Mouse (Mus musculus): ENCODE results near the gene Evx2. TPM values are rescaled to one million over a fixed set of nuclear protein-coding genes. Genes with fewer than 3 reads are reported as not detected.
A peak's percentile ranks its signal among the peaks of the same experiment; 100 is the strongest.

The Evx2 gene
- polyA plus RNA-seq, 1 experiment from 2014 or later: 0.06 TPM

DNA sequence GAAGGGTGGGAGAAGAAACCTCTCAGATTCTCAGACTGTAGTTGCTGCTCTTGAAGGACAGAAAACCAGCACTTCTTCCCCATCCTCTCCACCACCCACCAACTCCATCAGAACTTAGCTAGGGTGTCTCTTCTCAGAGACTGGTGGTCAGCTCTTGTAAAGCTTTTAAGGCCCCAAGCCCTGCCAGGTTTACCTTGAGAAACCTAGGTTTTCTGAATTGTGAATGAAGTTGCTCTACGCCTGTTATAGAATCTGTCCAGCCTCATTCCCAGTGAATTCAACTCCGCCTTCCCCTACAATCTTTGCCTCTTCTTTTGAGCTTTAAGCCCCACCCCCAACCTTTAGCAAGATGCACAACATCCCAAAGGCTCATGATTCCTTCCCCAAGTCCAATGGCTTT is 17.7 kb upstream of the Evx2 start:
- no peak for ATAC-seq (ENCODE audit: insufficient number of reproducible peaks, insufficient read depth, low FRiP score, low TSS enrichment)
- H3K4me1 ChIP-seq: peaks cover 22% of the 10 kb centered on the region
- H3K9ac ChIP-seq: no peak overlapping the region
- H3K9me3 ChIP-seq: no peaks in the 10 kb centered on the region
- peaks cover 99% of the 10 kb centered on the region for H3K27me3 ChIP-seq
- 9% methylated on average over 2 of the region's 2 CpGs for WGBS
- no peak overlapping the region for H3K4me2 ChIP-seq (replicated peaks)
- H3K4me3 ChIP-seq: no peak overlapping the region
- H3K36me3 ChIP-seq: no peaks in the 10 kb centered on the region
- H3K27ac ChIP-seq: no peak overlapping the region

DNA sequence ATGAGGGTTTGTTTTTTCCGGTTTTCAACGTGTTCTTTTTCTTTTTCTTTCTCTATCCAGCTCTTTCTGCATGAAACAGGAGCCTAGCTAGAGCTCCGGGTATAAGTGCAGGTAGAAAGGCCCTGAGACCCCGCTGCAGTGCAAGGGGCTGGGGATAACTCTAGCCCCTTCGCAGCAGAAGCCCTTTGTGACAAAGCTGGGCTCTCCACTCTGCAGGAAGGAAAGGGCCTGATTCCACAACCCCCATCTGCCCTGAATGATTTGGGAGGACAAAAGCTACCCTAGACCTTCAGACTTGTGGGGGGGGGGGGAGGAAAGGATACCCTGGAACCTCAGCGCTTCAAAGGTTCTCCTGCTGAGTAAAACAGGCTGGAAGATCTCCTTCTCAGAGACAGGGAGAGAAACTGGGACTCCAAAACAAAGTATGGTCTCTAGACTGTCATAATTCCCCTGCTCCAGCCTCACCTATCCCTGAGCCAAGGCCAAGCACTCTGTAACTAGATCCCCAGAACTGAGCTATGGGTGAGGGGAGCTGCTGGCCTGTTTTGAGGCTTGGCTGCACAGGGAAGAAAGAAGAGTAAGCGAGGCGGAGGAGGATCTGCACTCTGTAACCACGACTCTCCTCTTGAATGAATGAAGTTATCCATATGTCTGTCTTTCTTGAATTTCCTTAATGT is 17.2 kb upstream of the Evx2 start:
- no peak for ATAC-seq (ENCODE audit: insufficient number of reproducible peaks, insufficient read depth, low FRiP score, low TSS enrichment)
- no peaks in the 10 kb centered on the region for H3K36me3 ChIP-seq
- 4% methylated on average over 9 of the region's 9 CpGs for WGBS
- no peak overlapping the region for H3K4me3 ChIP-seq
- no peak overlapping the region for H3K27ac ChIP-seq
- H3K4me1 ChIP-seq: peaks cover 16% of the 10 kb centered on the region; the same call in 1 of the 2 replicates
- H3K9ac ChIP-seq: no peak overlapping the region
- H3K4me2 ChIP-seq (replicated peaks): no peak overlapping the region
- H3K27me3 ChIP-seq: peaks cover 99% of the 10 kb centered on the region
- H3K9me3 ChIP-seq: no peaks in the 10 kb centered on the region

DNA sequence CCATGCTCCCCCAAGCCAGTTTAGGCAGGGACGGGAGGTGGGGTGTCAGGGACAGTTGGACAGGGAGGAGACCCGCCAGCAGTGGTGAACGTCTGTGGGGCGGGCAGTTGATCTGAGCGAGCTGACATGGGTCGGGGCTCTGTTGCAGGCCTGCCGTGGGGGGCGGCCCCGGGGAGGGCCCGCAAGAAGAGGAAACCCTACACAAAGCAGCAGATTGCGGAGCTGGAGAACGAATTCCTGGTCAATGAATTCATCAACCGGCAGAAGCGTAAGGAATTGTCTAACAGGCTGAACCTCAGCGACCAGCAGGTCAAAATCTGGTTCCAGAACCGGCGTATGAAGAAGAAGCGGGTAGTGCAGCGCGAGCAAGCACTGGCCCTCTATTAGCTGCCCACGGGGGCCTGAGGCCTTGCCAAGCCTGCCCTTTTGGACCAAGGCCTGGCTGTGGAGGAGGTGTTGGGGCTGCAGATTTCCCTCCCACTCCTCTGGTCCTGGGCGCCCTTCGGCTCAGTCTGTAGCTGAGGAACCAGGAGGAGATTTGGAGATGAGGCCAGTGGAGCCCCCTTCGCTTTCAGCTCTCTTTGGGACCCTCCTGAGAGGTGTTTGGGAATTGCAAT is 16.4 kb upstream of the Evx2 start:
- ATAC-seq (ENCODE audit: insufficient number of reproducible peaks, insufficient read depth, low FRiP score, low TSS enrichment): 0 out of 2 replicates have a peak, but pooled peaks have one; percentile 28
- 0 out of 2 replicates have a peak, but pooled peaks cover 16% of the 10 kb centered on the region for H3K4me1 ChIP-seq
- H3K4me3 ChIP-seq: no peak overlapping the region
- no peaks in the 10 kb centered on the region for H3K36me3 ChIP-seq
- H3K9ac ChIP-seq: no peak overlapping the region
- no peak overlapping the region for H3K27ac ChIP-seq
- WGBS: 5% methylated on average over 23 of the region's 24 CpGs
- H3K4me2 ChIP-seq (replicated peaks): no peak overlapping the region
- H3K9me3 ChIP-seq: no peaks in the 10 kb centered on the region
- peaks cover 98% of the 10 kb centered on the region for H3K27me3 ChIP-seq

DNA sequence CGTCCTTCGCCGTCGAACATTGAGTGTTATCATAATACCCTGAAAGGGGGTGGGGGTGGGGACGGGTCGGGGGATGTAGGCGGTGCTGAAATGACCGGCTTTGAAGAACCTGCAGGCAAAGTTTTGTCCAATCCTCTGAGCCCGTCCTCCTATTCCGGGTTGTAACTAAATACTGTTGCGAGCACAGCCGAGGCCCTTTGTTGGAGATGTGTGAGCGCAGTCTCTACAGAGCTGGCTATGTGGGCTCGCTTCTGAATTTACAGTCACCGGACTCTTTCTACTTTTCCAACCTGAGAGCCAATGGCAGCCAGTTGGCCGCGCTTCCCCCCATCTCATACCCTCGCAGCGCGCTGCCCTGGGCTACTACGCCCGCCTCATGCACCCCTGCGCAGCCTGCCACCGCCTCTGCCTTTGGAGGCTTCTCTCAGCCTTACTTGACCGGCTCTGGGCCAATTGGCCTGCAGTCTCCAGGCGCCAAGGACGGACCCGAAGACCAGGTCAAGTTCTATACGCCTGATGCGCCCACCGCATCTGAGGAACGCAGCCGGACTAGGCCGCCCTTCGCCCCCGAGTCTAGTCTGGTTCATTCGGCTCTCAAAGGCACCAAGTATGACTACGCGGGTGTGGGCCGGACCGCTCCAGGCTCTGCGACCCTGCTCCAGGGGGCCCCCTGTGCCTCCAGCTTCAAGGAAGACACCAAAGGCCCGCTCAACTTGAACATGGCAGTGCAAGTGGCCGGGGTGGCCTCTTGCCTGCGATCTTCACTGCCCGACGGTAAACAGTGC is 15.7 kb upstream of the Evx2 start, which contains the start of gene Hoxd12:
Hoxd12 (plus strand) TSS at position 133 of the 785 bp plus-strand sequence.
- H3K9ac ChIP-seq: no peak within 1 kb of the TSS
- 2% methylated on average over 47 of the region's 47 CpGs for WGBS
- no peak within 1 kb of the TSS for H3K4me2 ChIP-seq (replicated peaks)
- 0 out of 2 replicates have a peak, but pooled peaks cover 16% of the 10 kb centered on the region for H3K4me1 ChIP-seq
- H3K27ac ChIP-seq: no peak within 1 kb of the TSS
- peaks cover 95% of the 10 kb centered on the region for H3K27me3 ChIP-seq
- no peak for ATAC-seq (ENCODE audit: insufficient number of reproducible peaks, insufficient read depth, low FRiP score, low TSS enrichment)
- no peaks in the 10 kb centered on the region for H3K36me3 ChIP-seq
- no peak within 1 kb of the TSS for H3K4me3 ChIP-seq
- no peaks in the 10 kb centered on the region for H3K9me3 ChIP-seq

DNA sequence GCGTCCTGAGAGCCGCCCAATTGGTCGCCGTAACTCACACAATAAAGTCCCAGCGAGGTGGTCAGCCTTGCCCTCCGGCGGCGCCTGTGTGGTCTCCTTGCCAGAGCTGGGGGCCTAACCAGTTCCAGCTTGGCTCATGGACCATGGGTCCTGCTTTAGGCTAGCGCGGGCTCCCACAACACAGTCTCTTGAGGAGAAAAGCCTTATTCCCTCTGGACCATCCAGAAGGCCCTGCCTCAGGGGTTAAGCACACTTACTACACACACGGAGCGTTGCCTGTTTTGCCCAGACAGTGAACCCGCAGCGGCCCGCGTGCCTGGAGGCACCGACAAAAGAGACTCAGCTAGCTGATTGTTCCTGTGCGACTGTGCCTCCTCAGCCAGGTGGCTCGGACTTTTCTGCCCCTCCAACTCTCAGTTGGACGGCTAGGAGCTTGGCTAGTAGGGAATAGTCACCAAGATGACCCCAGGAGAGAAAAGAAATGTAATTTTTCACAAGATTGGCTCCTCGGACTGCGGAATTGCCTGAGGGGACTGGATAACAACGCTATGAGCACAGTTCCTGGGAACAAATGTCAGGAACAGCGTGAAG is 14.6 kb upstream of the Evx2 start:
- H3K4me2 ChIP-seq (replicated peaks): no peak overlapping the region
- no peak for ATAC-seq (ENCODE audit: insufficient number of reproducible peaks, insufficient read depth, low FRiP score, low TSS enrichment)
- H3K27ac ChIP-seq: no peak overlapping the region
- H3K9ac ChIP-seq: no peak overlapping the region
- no peaks in the 10 kb centered on the region for H3K9me3 ChIP-seq
- H3K4me3 ChIP-seq: no peak overlapping the region
- no peaks in the 10 kb centered on the region for H3K36me3 ChIP-seq
- H3K27me3 ChIP-seq: peaks cover 92% of the 10 kb centered on the region
- 0 out of 2 replicates have a peak, but pooled peaks cover 10% of the 10 kb centered on the region for H3K4me1 ChIP-seq
- under 1% methylated on average over 24 of the region's 24 CpGs for WGBS

DNA sequence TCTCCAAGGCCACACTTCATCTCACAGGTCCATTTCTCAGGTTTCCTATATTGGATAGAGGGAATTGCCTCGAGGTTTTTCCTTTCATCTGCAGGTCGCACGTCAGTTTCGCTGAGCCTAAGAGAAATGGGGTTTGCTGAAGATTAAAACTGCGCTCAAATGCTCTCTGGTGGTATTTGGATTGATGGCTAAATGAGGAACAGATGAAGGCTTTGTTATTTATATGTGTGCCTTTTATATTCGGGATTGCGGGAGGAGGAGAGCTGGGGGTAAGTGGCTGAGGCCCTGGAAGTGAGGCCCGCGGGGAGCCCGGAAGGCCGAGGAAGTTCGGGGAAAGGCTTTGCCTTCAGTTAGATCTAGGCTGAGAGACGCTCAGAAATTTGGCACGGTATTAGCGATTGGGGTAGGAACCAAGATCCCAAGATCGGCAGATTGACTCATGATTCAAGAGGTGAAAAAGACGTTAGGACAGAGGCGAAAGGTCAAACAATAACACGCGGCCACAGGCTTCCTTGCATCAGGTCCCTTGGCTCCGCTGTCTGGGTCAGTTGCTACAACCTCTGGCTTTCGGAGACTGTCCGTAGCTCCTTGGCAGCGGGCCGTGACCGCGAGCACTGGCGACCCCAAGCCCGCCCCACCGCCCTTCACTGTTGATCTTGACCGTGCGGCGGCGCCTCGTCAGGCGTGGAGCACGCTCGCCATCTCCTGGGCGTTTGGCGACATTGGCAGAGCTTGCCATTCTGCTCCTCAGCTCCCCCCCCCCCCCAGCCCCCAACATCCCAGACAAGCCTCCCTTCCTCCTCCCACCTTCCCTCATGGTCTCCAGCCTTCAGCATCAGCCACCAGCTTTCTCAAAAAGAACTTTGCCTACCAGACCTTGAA is 13.4 kb upstream of the Evx2 start:
- under 1% methylated on average over 40 of the region's 40 CpGs for WGBS
- Histone ChIP-seq H3K9ac (no peak overlapping the region), H3K36me3 (no peaks in the 10 kb centered on the region), H3K27me3 (peaks cover 93% of the 10 kb centered on the region), H3K27ac (no peak overlapping the region), H3K4me3 (peak overlapping the region; percentile 28), H3K4me1 (peaks cover 18% of the 10 kb centered on the region), H3K9me3 (no peaks in the 10 kb centered on the region), H3K4me2 (replicated peaks) (peak overlapping the region; percentile 47)
- ATAC-seq (ENCODE audit: insufficient number of reproducible peaks, insufficient read depth, low FRiP score, low TSS enrichment): no peak

DNA sequence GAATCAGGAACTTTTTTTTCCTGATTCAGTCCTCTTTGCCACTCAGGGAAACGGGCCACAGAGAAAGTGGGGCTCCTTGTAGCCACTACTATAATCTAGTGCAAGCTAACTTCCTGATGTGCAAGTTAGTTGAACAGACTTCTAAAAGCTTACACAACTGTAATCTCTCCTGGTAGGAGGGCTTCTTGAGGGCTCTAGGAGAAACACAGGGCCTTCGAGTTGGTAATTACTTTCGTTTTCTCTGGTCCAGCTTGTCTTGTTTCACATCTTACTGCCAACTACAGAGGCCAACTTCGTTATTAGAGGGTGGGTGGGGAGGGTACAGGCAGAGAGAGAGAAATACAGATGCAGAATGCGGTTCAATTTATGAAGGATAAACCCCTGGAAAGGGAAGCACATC is 12.5 kb upstream of the Evx2 start:
- H3K27ac ChIP-seq: no peak overlapping the region
- no peaks in the 10 kb centered on the region for H3K36me3 ChIP-seq
- no peak for ATAC-seq (ENCODE audit: insufficient number of reproducible peaks, insufficient read depth, low FRiP score, low TSS enrichment)
- H3K9ac ChIP-seq: no peak overlapping the region
- H3K27me3 ChIP-seq: peaks cover 91% of the 10 kb centered on the region
- no peak overlapping the region for H3K4me3 ChIP-seq
- 3% methylated on average over 5 of the region's 5 CpGs for WGBS
- peaks cover 19% of the 10 kb centered on the region for H3K4me1 ChIP-seq
- no peak overlapping the region for H3K4me2 ChIP-seq (replicated peaks)
- no peaks in the 10 kb centered on the region for H3K9me3 ChIP-seq

DNA sequence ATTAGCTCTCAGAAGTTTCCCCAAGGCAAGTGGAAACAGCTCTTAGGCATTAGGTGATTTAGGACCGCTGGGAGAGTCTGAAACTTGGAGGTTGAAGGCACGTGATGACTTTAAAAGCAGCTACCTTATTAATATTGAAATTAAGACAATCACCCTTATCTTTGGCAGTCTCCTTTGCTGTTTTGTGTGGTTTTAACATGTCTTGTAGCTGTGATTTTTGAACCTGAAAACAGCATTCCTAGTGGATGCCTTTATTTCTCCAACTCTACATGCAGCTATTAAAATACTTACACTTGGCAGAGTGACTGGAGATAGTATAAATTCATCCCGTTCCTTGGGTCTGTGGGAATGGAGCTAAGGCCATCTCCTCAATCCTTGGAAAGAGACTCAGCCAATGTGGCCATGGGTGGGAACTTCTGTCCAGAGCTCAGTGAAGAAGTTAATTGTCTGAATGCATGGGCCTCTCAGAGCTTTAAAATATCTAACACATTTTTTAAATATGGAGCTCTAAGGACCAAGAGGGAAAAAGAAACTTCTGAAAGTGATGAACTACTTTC is 11.4 kb upstream of the Evx2 start:
- ATAC-seq (ENCODE audit: insufficient number of reproducible peaks, insufficient read depth, low FRiP score, low TSS enrichment): no peak
- WGBS: 2% methylated on average over 3 of the region's 3 CpGs
- Histone ChIP-seq H3K36me3 (no peaks in the 10 kb centered on the region), H3K9me3 (no peaks in the 10 kb centered on the region), H3K9ac (no peak overlapping the region), H3K27me3 (peaks cover 88% of the 10 kb centered on the region), H3K4me3 (no peak overlapping the region), H3K4me2 (replicated peaks) (no peak overlapping the region), H3K27ac (no peak overlapping the region), H3K4me1 (peaks cover 19% of the 10 kb centered on the region)

DNA sequence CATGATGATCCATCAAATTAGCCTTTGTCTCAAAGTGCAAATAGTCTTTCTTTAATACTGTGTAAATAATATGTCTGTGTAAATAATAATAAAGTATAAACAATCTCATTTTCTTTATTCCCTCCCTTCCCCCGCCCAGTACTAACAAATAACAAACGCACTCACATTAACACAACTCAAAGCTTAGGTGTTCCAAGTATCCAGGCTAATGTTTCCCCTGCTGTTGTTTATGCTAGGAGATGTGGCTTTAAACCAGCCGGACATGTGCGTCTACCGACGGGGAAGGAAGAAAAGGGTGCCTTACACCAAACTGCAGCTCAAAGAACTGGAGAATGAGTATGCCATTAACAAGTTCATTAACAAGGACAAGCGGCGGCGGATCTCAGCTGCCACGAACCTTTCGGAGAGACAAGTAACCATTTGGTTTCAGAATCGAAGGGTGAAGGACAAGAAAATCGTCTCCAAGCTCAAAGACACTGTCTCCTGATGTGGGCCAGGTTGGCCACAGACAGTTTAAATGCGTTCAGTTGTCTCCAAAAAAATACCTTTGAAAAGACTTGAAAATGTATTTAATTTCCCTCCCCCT is 10.4 kb upstream of the Evx2 start:
- no peak for ATAC-seq (ENCODE audit: insufficient number of reproducible peaks, insufficient read depth, low FRiP score, low TSS enrichment)
- WGBS: 3% methylated on average over 14 of the region's 14 CpGs
- Histone ChIP-seq H3K4me3 (no peak overlapping the region), H3K27ac (no peak overlapping the region), H3K9me3 (no peaks in the 10 kb centered on the region), H3K4me2 (replicated peaks) (no peak overlapping the region), H3K36me3 (no peaks in the 10 kb centered on the region), H3K27me3 (peaks cover 84% of the 10 kb centered on the region), H3K9ac (no peak overlapping the region), H3K4me1 (peaks cover 19% of the 10 kb centered on the region)

DNA sequence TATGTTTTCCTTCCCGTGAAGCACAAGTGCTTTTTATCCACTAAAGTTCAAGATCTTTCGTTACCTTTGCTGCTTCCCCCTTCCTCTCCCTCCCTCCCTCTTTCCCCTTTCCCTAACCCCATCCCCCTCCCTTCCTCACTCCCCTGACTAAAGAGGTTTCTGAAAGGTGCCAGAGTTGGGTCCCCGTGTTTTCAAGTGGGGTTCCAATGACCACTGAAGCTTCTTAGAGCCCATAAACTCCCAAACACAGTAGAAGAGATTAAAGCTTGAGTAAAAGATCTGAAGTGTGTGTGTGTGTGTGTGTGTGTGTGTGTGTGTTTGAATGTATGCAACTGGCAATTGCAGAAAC is 9.8 kb upstream of the Evx2 start:
- H3K9ac ChIP-seq: no peak overlapping the region
- H3K36me3 ChIP-seq: no peaks in the 10 kb centered on the region
- no peak overlapping the region for H3K4me3 ChIP-seq
- under 1% methylated on average over 3 of the region's 3 CpGs for WGBS
- H3K4me2 ChIP-seq (replicated peaks): no peak overlapping the region
- H3K4me1 ChIP-seq: peaks cover 19% of the 10 kb centered on the region
- H3K9me3 ChIP-seq: no peaks in the 10 kb centered on the region
- no peak for ATAC-seq (ENCODE audit: insufficient number of reproducible peaks, insufficient read depth, low FRiP score, low TSS enrichment)
- peaks cover 84% of the 10 kb centered on the region for H3K27me3 ChIP-seq
- no peak overlapping the region for H3K27ac ChIP-seq
